1 mouse cellular context compared by ENCODE assay signal in the genomic region with DNA sequence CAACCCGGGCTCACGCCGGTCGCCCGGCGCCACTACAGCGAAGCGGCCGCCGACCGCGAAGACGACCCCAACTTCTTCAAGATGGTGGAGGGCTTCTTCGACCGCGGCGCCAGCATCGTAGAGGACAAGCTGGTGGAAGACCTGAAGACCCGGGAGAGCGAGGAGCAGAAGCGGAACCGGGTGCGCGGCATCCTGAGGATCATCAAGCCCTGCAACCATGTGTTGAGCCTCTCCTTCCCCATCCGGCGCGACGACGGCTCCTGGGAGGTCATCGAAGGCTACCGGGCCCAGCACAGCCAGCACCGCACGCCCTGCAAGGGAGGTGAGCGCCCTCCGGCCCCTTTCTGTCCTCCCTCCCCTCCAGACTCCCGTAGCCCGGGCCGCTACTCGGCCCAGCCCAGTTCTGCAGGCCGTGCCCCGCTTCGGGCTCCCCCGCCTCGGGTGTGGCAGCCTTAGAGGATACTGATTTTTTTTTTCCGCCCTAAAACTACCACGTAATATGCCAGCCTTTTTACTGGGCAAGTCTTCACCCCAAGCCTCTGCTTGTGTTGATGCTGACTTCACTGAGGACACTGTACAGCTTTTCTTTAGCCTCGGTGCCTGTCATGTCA.
TF ChIP-seq lines count a peak whose summit lies in the region.

No protein-coding gene starts in this region.

TF ChIP-seq in MEL, 35 proteins besides CTCF, POLR2A, EP300 and RAD21 (continued from another document):
- TF ChIP-seq USF2 (IDR thresholded peaks at IDR 0.05; ENCODE audit: borderline replicate concordance in 1 of 2, insufficient read depth in 1 of 2, low read depth in 1 of 2, low read length in 2 of 2) (no peak), ZKSCAN1 (IDR thresholded peaks at IDR 0.05; ENCODE audit: low read depth, low read length) (no peak)
